Mouse (Mus musculus) left cerebral cortex, postnatal 4 days (tissue): Measurements from ENCODE around the gene Rabif. TPM values are rescaled to one million over a fixed set of nuclear protein-coding genes. Genes with fewer than 3 reads are reported as not detected.
A peak's percentile ranks its signal among the peaks of the same experiment; 100 is the strongest.
"Not testable (repeated sequence)": the region's sequence is repeated elsewhere in the genome, so short reads cannot be mapped to it uniquely, and the experiment has no call there.

Source experiments
- DNase-seq: peaks from one replicate; pipeline ENCODE4 v3.0.0-alpha.2; 2022
- intact Hi-C: fragments of 180-260 bp; cut with DNase I; formaldehyde crosslinking; loops from one replicate; pipeline ENCODE4 v1.15.1; 2025
- total RNA-seq, 2 experiments: library from RNA; stranded (reverse); gene quantifications; 2 replicates each; pipeline ENCODE4 v1.2.3; 2021

Gene Rabif
- total RNA-seq: 10 to 100 TPM; 38.2 to 38.5 TPM

- intact Hi-C loops: no loop called here
Measured at GRCm38 (mm10) chr1:134494428-134495215, at the start of gene Rabif. TSS of gene Rabif (plus strand) at chr1:134494648.

GRCm38 (mm10) chr1:134445418-134445817 is 49.0 kb upstream of the Rabif start:
- intact Hi-C loops: no loop called here
- no peak for DNase-seq

More at GRCm38 (mm10) chr1:134494428-134495215, at the start of gene Rabif:
- DNase-seq: peak; percentile 100

DNA sequence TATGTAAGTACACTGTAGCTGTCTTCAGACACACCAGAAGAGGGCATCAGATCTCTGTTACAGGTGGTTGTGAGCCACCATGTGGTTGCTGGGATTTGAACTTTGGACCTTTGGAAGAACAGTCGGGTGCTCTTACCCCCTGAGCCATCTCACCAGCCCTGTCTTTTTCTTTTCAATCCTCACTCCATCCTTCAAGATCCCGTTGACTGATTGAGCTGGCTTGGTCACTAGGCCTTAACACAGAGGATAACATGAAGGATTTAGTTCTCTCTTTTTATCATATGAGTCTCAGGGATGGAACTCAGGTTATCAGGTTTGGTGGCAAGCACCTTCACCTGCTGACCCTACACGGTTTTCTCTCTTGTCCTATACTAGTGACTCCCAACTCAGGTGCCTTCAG is 45.9 kb upstream of the Rabif start:
- intact Hi-C loops, DNase-seq: not testable (repeated sequence)

- intact Hi-C loops: loop anchor here (10.0 kb wide), 1 partner anchor 85 kb away; the partner anchor contains the start of gene Tmem183a
Measured at GRCm38 (mm10) chr1:134450201-134450600, 44.2 kb upstream of the Rabif start.

DNA sequence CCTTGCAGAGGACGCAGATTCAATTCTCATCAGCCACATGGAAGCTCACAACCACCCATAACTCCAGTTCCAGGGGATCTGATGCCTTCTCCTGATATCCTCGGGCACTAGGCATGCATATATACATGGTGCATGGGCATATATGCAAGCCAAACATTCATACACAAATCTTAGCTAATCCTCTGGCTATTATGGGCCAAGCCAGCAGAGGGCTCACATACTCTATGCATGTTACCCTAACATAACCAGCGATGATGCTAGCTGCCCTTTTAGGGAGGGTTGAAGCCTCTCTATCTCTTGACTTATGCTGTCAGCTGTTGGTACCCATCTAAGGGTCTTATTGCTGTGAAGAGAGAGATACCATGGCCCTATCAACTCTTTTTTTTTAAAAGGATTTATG is 43.5 kb upstream of the Rabif start:
- intact Hi-C loops: loop anchor here (10.0 kb wide), 1 partner anchor 86 kb away; the partner anchor contains the start of gene Tmem183a

More at GRCm38 (mm10) chr1:134450201-134450600, 44.2 kb upstream of the Rabif start:
- no peak for DNase-seq

GRCm38 (mm10) chr1:134454904-134455824 is 39.3 kb upstream of the Rabif start, which contains the start of gene Klhl12:
TSS of gene Klhl12 (plus strand) at chr1:134455531.
- intact Hi-C loops: loop anchor here (10.0 kb wide), 1 partner anchor 90 kb away; the partner anchor contains the start of gene Tmem183a
- peak; percentile 95 for DNase-seq

More for the DNA sequence above, 43.5 kb upstream of the Rabif start:
- DNase-seq: peak; percentile 39

DNA sequence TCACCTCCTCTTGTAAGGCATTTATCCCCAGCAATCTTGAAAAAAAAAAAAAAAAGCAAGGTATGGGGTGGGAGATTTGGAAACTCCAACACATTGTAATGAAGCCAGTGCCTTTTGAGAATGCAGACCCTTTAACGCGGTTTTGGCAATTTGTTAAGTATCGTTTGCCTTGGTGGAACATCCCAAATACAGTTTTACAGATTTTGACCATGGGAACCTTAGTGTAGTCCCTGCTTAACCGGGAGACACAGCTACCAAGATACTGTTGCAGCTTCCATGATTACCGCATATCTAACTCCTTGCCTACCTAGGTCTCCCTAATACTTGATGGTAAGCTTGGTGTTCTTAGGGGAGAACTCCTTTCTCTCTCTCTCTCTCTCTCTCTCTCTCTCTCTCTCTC is 38.4 kb upstream of the Rabif start:
- intact Hi-C loops: loop anchor here (10.0 kb wide), 1 partner anchor 91 kb away; the partner anchor contains the start of gene Tmem183a
- DNase-seq: no peak

DNA sequence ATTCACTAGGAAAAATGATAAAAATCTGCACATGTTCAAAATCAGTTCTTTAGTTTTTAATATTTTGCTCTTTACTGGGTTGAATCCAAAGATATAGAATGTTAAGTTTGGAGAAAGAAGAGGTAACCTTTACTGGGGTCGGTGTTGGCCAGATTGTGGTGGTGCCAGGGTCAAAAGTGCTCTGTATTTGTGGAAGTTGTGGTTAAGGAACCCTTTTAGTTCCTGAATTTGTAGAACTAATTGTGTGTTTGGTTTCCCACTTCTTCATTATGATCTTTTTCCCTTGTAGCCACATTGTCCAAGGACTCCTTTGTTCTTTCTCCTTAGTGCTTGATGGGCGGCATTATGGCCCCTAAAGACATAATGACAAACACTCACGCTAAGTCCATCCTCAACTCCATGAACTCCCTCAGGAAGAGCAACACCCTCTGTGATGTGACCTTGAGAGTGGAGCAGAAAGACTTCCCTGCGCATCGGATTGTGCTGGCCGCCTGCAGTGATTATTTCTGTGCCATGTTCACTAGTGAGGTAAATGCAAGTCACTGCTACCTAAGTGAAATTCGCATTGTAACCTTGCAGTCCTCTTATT is 36.2 kb upstream of the Rabif start:
- no peak for DNase-seq
- intact Hi-C loops: loop anchor here (10.0 kb wide), 1 partner anchor 93 kb away; the partner anchor contains the start of gene Tmem183a

GRCm38 (mm10) chr1:134460294-134461284 is 33.9 kb upstream of the Rabif start:
- DNase-seq: no peak
- intact Hi-C loops: no loop called here

GRCm38 (mm10) chr1:134484623-134485022 is 9.8 kb upstream of the Rabif start:
- no peak for DNase-seq
- intact Hi-C loops: no loop called here

DNA sequence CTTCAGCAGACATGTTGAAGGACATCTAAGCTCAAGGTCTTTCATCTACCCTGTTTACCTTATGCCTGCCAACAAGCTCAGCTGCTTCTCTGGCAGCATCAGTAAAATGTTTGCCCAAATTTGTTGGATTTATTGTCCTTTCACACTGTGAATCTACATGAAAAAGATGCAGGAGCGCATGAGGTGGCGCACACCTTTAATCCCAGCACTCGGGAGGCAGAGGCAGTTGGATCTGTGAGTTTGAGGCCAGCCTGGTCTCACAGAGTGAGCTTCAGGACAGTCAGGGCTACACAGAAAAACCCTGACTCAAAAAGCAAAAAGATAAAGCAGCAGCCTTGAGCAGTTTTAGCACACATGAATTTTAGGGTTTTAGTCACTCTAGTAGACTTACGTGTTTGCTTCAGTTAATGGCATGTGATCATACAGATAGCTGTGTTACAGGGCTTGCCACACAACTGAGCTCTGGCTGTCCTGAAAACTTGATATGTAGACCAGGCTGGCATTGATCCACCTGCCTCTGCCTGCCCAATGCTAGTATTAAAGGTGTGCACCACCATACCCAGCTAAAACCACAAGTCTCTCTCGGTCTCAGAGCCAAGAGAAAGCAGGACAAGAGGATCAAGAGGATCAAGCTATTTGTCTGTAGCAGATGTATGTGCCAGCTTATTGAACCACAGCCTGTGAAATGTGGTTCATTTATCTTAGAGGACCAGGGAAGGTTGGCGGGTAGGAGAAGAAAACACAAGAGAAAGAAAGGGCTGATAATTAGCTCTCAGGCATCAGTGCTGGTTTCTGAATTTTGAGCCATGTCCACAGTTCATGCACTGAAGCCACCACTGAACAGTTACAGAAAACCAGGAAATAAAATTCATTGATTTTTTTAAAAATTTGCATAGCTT is 3.3 kb upstream of the Rabif start:
- intact Hi-C loops: no loop called here
- DNase-seq: no peak

DNA sequence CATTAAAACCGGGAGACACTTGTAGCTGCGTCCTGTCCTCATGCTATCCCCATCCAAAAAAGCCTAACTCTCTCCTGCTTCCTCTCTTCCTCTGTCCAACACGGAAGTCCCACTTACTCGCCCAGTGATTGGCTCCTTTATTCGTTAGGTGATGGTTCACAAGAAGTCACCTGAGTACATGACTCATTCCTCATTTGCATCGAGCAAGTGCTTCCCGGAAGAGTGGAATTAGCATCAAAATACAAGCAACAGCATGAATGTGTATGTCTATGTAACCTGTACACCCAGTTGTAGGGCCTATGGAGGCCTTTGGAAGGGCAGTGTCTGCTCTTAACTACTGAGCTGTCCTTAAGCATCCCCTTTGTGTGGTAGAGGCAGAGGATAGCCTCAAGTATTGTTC is 2.2 kb upstream of the Rabif start:
- intact Hi-C loops: no loop called here
- DNase-seq: no peak

- intact Hi-C loops: no loop called here
- no peak for DNase-seq
Measured at GRCm38 (mm10) chr1:134493496-134493895, 952 bp upstream of the Rabif start.

DNA sequence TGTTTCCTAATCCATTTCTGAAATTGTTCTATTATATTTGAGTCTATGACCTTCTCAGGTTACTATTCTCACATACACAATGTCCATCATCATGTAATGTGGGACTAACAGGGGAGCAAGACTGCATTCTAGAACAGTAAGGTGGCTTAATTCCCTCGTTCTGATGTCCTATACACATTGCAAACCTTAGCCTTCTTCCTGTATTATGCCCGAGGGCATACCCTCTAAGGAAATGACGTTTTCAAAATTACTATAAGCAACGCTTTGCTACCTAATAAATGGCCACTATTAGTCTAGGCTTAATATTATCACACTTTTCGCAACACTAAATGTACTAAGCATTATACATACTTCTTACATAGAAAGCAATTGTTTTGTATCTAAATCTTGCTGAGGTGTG is 492 bp upstream of the Rabif start:
- DNase-seq: no peak
- intact Hi-C loops: no loop called here

GRCm38 (mm10) chr1:134495216-134495539 is 730 bp downstream of the Rabif start:
- intact Hi-C loops: no loop called here
- no peak for DNase-seq

DNA sequence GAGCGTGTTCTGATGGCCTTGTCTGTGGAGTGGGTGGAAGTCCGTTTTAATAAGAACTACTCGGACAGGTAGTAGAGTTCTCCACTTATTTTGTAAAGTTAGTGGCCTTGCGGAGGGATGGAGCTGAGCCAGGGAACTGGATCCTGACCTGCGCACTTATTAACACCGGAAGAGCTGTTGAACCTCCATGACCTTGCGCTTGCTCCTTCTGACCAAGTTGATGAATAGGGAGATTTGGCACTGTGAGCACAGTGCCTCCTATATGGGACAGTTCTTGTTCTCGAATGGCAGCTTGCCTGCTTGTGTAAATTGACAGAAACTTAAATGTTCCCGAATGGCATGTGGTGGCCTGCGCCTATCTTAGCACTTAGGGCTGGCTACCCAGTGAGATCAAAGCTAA is 1.5 kb downstream of the Rabif start:
- no peak for DNase-seq
- intact Hi-C loops: no loop called here

GRCm38 (mm10) chr1:134500916-134501315 is 6.5 kb downstream of the Rabif start:
- intact Hi-C loops: no loop called here
- no peak for DNase-seq

DNA sequence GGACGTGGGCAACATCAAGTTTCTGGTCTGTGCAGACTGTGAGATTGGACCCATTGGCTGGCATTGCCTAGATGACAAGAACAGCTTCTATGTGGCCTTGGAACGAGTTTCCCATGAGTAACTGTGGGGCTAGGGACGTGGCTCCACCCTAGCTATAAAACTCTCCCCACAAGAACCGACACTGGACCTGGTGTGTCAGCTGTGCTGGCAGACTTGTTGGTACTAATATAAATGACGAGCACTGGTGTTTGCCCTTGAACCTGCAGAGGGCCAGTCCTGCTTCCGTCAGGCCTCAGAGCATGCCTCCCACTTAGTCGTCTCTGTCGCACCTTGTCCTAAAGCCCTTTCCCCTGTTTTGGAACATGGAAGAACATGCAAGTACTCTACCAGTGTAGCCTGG is 11.8 kb downstream of the Rabif start:
- DNase-seq: no peak
- intact Hi-C loops: no loop called here

DNA sequence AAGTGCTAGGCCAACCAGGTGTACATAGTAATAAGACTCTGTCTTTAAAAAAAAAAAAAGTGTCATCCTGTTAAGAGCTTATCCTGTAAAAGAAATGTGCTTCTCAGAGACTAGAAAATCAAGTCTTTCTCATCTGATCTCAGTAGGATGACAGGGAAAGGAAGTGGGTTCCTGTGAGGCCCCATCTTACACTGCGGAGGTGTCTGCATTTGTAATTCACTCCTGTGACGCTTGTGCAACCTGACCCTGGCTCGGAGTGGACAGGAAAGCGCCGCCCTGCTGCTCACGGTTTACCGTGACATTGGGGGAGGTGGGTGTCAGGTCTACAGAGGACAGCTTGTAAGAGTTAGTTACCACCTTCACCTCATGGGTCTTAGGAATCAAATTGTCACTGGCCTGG is 15.6 kb downstream of the Rabif start:
- DNase-seq: no peak
- intact Hi-C loops: no loop called here
